Mouse (Mus musculus) forebrain, embryonic 14.5 days (tissue): ENCODE data around the gene Esp34. TPM values are rescaled to one million over a fixed set of nuclear protein-coding genes. Genes with fewer than 3 reads are reported as not detected.

Experiments used
- ATAC-seq: fragments of 200-750 bp; cut with Nextera tagmentation; 2 replicates; pipeline ENCODE4 v1.8.0; 2017; ENCODE audit warnings: mild to moderate bottlenecking, moderate library complexity
- DNase-seq: peaks from one replicate; pipeline ENCODE4 v3.0.0-alpha.2; 2015; ENCODE audit warnings: low spot score
- H3K27ac ChIP-seq: fragments of 300-500 bp; sonication (generic); 2 replicates; pipeline ENCODE4 v1.5.1; 2014; ENCODE audit warnings: low read depth, mild to moderate bottlenecking, control low read depth, low read length, moderate library complexity
- H3K27me3 ChIP-seq: fragments of 300-500 bp; sonication (generic); replicated peaks from 2 replicates; pipeline ENCODE4 v1.6.1; 2014; ENCODE audit warnings: low read length, control low read depth, mixed read lengths; ENCODE audit not compliant: control insufficient read depth, insufficient read depth
- H3K36me3 ChIP-seq: fragments of 300-500 bp; sonication (generic); 2 replicates; pipeline ENCODE4 v1.6.1; 2014; ENCODE audit warnings: low read length, control low read depth; ENCODE audit not compliant: control insufficient read depth, insufficient read depth
- H3K4me1 ChIP-seq: fragments of 300-500 bp; sonication (generic); 2 replicates; pipeline ENCODE4 v1.6.1; 2014; ENCODE audit warnings: antibody characterized with exemption, low read length, control low read depth; ENCODE audit not compliant: control insufficient read depth, insufficient read depth
- H3K4me2 ChIP-seq: fragments of 300-500 bp; sonication (generic); 2 replicates; pipeline ENCODE4 v1.6.1; 2014; ENCODE audit warnings: mild to moderate bottlenecking, control low read depth, low read length
- H3K4me3 ChIP-seq: fragments of 300-500 bp; sonication (generic); 2 replicates; pipeline ENCODE4 v1.5.1; 2014; ENCODE audit warnings: low read depth, low read length, control low read depth
- H3K9ac ChIP-seq: fragments of 300-500 bp; sonication (generic); 2 replicates; pipeline ENCODE4 v1.6.1; 2014; ENCODE audit warnings: mild to moderate bottlenecking, low read length, control low read depth, moderate library complexity
- H3K9me3 ChIP-seq: fragments of 300-500 bp; sonication (generic); replicated peaks from 2 replicates; pipeline ENCODE4 v1.6.1; 2016; ENCODE audit warnings: low read length, control low read depth, mixed read lengths; ENCODE audit not compliant: control insufficient read depth
- WGBS: fragments of 180-500 bp; shearing (Covaris S2); extraction: QIAGEN DNeasy Blood & Tissue Kit; methylation state at CpG from one replicate; pipeline ENCODE4 v1.1.7; 2014; 5-methylcytosine and 5-hydroxymethylcytosine counted together
- polyA plus RNA-seq: library from polyadenylated mRNA; unstranded; fragments of >200 nt; fragmentation: Nextera tagmentation; extraction: Ambion mirVana; gene quantifications from 2 replicates; pipeline ENCODE4 v1.2.1, GENCODE M21; 2014

The Esp34 gene
- not detected in 2 replicates for polyA plus RNA-seq

- Histone ChIP-seq H3K9ac (no peak within 1 kb of the TSS), H3K36me3 (no peaks in the 10 kb centered on the region), H3K4me2 (no peak within 1 kb of the TSS), H3K27ac (no peak within 1 kb of the TSS), H3K4me3 (no peak within 1 kb of the TSS), H3K27me3 (no peaks in the 10 kb centered on the region), H3K4me1 (no peaks in the 10 kb centered on the region), H3K9me3 (no peaks in the 10 kb centered on the region)
- DNase-seq = no peak
- 96% methylated on average over 1 of the region's 1 CpGs for WGBS
- no peak for ATAC-seq
These were observed at the start of gene Esp34 for GRCm38 (mm10) chr17:38553892-38554291. Esp34 (plus strand) TSS chr17:38554192.

GRCm38 (mm10) chr17:38562527-38562926, 8.5 kb downstream of the Esp34 start:
- H3K27ac ChIP-seq = no peak overlapping the region
- no peaks in the 10 kb centered on the region for H3K4me1 ChIP-seq
- no peaks in the 10 kb centered on the region for H3K36me3 ChIP-seq
- H3K4me2 ChIP-seq = no peak overlapping the region
- H3K9me3 ChIP-seq = peaks cover 12% of the 10 kb centered on the region; the same call in 1 of the 2 replicates
- WGBS = 67% methylated on average over 5 of the region's 5 CpGs
- no peak overlapping the region for H3K4me3 ChIP-seq
- H3K9ac ChIP-seq = no peak overlapping the region
- DNase-seq = no peak
- ATAC-seq = no peak
- H3K27me3 ChIP-seq = no peaks in the 10 kb centered on the region

Other genes with a start within 250 kb of the Esp34 start
- gene Olfr137, start 246.6 kb upstream of the Esp34 start, polyA plus RNA-seq = not detected in 2 replicates
- not detected in 2 replicates for gene Olfr136, start 224.4 kb upstream of the Esp34 start, polyA plus RNA-seq
- gene Esp36, start 134.0 kb upstream of the Esp34 start, polyA plus RNA-seq = not detected in 2 replicates
- not detected in 2 replicates for gene Esp31, start 85.3 kb downstream of the Esp34 start, polyA plus RNA-seq